Mouse (Mus musculus) megakaryocyte, embryonic 14.5 days (primary cell): Measurements from ENCODE around the gene Srpk1. TPM values are rescaled to one million over a fixed set of nuclear protein-coding genes. Genes with fewer than 3 reads are reported as not detected.

Experiments
- H3K27me3 ChIP-seq: replicated peaks from 2 replicates; pipeline ENCODE3; 2012; ENCODE audit warnings: inconsistent platforms
- H3K36me3 ChIP-seq: replicated peaks from 2 replicates; pipeline ENCODE3; 2012; ENCODE audit warnings: low read length, inconsistent platforms, mixed read lengths
- H3K4me1 ChIP-seq: 2 replicates; pipeline ENCODE4 v1.6.1; 2012; ENCODE audit warnings: inconsistent platforms
- H3K4me3 ChIP-seq: replicated peaks from 2 replicates; pipeline ENCODE3; 2012; ENCODE audit warnings: moderate library complexity, mild to moderate bottlenecking, inconsistent platforms
- H3K9me3 ChIP-seq: 2 replicates; pipeline ENCODE4 v1.6.1; 2012; ENCODE audit warnings: inconsistent platforms
- FLI1 ChIP-seq: IDR thresholded peaks from 2 replicates; pipeline ENCODE4 v1.6.1; 2012; ENCODE audit warnings: low read length, inconsistent platforms, mixed read lengths
- GATA1 ChIP-seq: IDR thresholded peaks from 3 replicates; pipeline ENCODE4 v1.6.1; 2012; ENCODE audit warnings: mixed read lengths, low read length, inconsistent platforms, borderline replicate concordance
- polyA plus RNA-seq: library from polyadenylated mRNA; stranded (reverse); fragments of >175 nt; gene quantifications from 2 replicates; pipeline ENCODE4 v1.2.3, GENCODE M21; 2012; ENCODE audit warnings: low replicate concordance; ENCODE audit not compliant: insufficient read depth

Srpk1 gene
- polyA plus RNA-seq, 1 experiment: 32.1 TPM

DNA sequence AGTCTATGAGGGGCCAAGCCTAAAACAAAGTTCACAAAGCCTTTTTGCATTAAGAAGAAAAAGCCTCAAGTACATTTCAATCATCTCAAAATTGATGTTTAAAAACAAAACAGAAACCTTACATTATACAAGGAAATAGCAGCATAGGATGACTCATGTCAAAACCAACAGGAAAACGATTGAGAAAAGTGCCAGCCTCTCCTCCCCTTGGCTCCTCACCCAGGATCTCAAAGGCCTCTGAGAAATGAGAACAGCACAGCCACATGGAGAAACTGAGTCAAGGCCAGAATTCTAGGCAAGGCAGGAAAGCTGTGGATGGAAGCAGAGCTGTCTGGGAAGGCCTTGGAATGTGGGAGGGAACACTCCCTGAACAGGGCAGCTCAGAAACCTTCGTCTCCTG, 33.9 kb downstream of the Srpk1 start:
- TF ChIP-seq FLI1 (no peak), GATA1 (no peak)
- H3K4me1 ChIP-seq: peaks cover 22% of the 10 kb centered on the region
- no peaks in the 10 kb centered on the region for H3K9me3 ChIP-seq
- H3K36me3 ChIP-seq: peaks cover 65% of the 10 kb centered on the region
- peaks cover under 1% of the 10 kb centered on the region for H3K27me3 ChIP-seq
- no peak overlapping the region for H3K4me3 ChIP-seq

DNA sequence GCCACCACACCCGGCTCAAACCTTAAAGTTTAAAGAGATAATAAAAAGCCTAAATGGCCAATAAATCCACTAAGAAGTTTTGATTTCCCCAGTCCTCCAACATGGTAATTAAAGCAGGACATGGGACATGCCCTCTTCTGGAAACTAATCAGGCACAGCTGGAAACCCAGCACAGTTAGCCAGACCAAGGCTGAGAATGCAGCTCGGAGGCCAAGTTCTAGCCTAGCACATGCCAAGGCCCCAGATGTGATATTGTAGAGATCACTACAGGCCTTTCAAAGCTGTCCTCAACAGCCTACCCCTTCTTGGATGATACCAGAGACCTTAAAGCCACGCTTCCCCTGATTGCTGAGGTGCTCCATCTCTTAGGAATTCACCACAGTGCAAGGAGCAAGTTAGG, 36.0 kb downstream of the Srpk1 start:
- peaks cover 2% of the 10 kb centered on the region for H3K27me3 ChIP-seq
- H3K4me1 ChIP-seq: peaks cover 13% of the 10 kb centered on the region
- no peaks in the 10 kb centered on the region for H3K9me3 ChIP-seq
- TF ChIP-seq GATA1 (no peak), FLI1 (no peak)
- H3K36me3 ChIP-seq: peaks cover 44% of the 10 kb centered on the region
- no peak overlapping the region for H3K4me3 ChIP-seq

DNA sequence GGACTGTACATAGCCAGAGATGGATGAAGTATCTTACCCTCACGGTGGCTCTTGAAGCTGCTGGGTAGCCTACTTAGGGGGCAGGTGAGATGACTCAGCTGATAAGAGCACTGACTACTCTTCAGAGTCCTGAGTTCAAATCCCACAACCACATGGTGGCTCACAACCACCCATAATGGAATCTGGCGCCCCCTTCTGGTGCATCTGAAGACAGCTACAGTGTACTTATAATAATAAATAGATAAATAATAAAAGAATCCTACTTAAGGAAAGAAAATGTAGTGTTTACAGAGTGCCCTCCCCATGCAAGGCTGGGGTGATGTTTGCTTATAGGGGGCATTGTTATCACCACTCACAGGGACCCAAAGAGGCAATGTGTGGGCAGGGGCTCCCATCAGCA, 41.5 kb downstream of the Srpk1 start:
- H3K36me3 ChIP-seq: no peaks in the 10 kb centered on the region
- TF ChIP-seq FLI1: no peak
- no peak for TF ChIP-seq GATA1
- H3K4me3 ChIP-seq: no peak overlapping the region
- H3K4me1 ChIP-seq: peaks cover 7% of the 10 kb centered on the region
- no peaks in the 10 kb centered on the region for H3K9me3 ChIP-seq
- peaks cover 23% of the 10 kb centered on the region for H3K27me3 ChIP-seq

DNA sequence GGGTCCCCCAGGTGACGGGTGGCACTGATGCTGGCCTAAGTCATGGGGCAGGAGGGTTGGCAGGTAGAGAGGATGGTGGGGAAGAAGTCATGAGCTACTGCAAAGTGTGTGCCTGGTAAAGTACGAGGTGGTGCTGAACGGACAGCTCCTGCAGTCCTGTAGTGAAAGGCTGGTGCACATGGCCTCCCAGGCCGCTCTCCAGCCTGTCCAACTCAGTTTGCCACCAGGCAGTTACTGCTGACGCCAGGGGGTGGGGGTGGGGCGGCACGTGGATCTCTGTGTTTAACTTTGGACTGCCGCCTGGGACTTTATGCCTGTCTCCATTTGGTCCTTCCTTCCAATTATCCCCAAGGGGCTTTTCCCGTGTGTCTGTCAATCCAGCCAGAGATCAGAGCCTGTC, 42.1 kb downstream of the Srpk1 start:
- Histone ChIP-seq H3K4me3 (peak overlapping the region; percentile 21), H3K36me3 (no peaks in the 10 kb centered on the region), H3K27me3 (peaks cover 30% of the 10 kb centered on the region), H3K4me1 (peaks cover 13% of the 10 kb centered on the region), H3K9me3 (no peaks in the 10 kb centered on the region)
- TF ChIP-seq GATA1: no peak
- TF ChIP-seq FLI1: no peak

DNA sequence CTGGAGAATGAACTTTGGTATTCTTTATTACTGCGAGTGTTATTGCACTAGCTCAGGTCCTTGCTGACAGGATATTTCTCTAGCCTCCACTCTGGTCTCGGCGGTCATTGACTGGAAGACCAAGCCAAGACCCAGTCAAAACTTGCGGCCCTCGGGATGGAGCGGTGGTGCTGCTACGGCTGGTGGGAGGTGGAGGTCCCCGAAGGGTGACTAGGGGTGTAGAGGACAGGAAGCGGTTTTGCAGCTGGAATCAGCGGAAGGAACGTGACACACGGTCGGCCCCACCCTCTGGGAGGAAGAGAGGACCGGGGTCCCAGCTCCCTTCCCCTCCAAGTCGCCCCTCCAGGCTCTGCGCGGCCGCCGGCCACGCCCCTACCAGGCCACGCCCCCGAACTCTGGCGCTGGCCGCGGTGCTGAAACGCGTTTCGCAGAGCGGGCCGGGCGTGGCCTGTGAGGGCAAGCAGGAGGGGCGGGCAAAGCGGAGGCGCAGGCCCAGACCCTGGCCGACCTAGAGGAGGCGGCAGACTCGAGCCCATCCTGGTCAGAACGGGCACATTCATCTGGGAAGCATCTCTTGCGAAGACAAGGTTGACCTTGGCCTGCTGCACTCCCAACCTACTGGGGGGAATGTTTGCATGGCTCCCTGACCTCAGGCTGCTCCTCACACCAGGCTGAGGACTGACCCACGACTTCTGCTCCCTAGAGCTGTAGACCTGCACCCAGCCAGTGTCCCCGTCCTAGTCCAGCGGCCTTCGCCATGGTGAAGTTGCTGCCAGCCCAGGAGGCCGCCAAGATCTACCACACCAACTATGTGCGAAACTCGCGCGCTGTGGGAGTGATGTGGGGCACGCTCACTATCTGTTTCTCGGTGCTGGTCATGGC, 47.0 kb downstream of the Srpk1 start, which contains the start of gene Lhfpl5:
Gene Lhfpl5 (plus strand): TSS at position 398 of the 882 bp plus-strand sequence.
- Histone ChIP-seq H3K36me3 (no peaks in the 10 kb centered on the region), H3K9me3 (no peaks in the 10 kb centered on the region), H3K27me3 (peaks cover 45% of the 10 kb centered on the region), H3K4me3 (peak within 1 kb of the TSS; percentile 62), H3K4me1 (peaks cover 10% of the 10 kb centered on the region)
- TF ChIP-seq GATA1: no peak

DNA sequence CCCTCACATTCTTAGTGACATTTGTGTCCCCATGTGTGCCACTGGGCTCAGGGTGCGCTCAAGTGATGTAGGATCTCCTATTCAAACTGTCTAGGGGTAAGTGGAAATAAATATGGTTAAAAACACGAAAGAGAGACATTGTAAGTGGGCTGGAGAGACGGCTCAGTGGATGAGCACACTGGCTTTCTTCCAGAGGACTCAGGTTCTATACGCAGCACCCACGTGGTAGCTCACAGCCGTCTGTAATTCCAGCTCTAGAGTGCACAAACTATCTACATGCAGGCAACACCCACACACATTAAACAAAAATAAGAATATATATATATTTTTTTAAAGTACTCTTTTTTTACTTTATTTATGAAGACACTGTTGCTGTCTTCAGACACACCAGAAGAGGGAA, 49.6 kb downstream of the Srpk1 start:
- Histone ChIP-seq H3K4me3 (no peak overlapping the region), H3K36me3 (no peaks in the 10 kb centered on the region), H3K27me3 (peaks cover 38% of the 10 kb centered on the region), H3K4me1 (peaks cover 10% of the 10 kb centered on the region), H3K9me3 (no peaks in the 10 kb centered on the region)
- TF ChIP-seq GATA1: no peak
- TF ChIP-seq FLI1: no peak

DNA sequence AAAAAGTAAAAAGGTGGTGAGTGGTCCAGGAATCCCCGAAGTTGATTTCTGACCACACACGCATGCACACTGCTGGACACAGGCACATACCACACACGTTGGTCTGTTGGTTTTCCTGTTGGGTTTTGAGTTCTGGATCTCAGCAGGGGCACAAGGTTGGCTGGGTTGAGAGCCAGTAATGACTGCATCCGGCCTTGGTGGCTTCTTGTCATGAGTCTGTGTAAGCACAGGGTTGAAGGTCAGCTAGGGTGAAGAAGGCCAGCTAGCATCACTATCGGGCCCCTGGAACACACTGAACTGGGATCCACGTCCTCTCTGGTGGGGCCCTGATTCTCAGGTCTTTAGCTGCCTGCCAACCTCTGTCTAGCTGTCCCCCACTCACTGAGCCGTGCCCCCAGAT, 50.0 kb downstream of the Srpk1 start:
- Histone ChIP-seq H3K27me3 (peaks cover 35% of the 10 kb centered on the region), H3K4me3 (no peak overlapping the region), H3K4me1 (peaks cover 10% of the 10 kb centered on the region), H3K36me3 (no peaks in the 10 kb centered on the region), H3K9me3 (no peaks in the 10 kb centered on the region)
- TF ChIP-seq FLI1: no peak
- TF ChIP-seq GATA1: no peak

DNA sequence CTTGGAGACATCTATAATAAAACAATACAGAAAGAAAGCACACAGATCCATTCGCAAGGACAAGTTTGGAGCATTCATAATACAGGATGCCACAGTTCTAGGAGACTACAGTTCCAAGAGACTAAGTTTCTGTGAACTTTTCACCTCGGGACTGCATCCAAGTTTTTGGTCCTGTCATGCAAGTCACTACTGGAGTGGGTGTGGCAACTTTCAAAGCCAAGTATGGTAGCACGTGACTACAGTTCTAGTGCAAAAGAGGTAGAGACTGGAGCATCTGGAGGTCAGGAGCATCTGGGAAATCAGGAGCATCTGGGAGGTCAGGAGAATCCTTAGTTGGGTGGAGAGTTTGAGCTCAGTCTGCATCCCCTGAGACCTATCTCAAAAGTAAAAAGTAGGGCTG, 50.6 kb downstream of the Srpk1 start:
- Histone ChIP-seq H3K4me1 (peaks cover 10% of the 10 kb centered on the region), H3K36me3 (no peaks in the 10 kb centered on the region), H3K4me3 (no peak overlapping the region), H3K27me3 (peaks cover 33% of the 10 kb centered on the region), H3K9me3 (no peaks in the 10 kb centered on the region)
- TF ChIP-seq GATA1 (no peak), FLI1 (no peak)

DNA sequence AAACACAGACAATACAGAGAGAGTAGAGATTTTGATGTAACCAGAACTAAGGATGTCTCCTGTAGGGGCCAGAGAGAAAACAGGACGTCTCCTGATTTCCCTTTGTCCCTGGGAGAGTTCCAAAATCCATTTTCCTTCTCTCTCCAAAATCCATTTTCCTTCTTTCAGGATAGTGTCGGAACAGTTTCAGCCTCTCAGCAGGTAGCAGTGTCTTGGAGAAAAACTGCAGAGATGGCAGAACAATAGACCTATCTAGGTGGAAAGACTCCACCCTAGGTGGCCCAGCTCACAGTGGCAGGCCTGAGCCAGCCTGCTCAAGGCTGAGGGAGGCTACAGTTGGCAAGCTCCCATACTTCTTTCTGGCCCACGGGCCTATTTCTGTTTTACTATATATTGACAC, 55.0 kb downstream of the Srpk1 start:
- peaks cover 11% of the 10 kb centered on the region for H3K27me3 ChIP-seq
- H3K9me3 ChIP-seq: no peaks in the 10 kb centered on the region
- H3K4me1 ChIP-seq: peaks cover 4% of the 10 kb centered on the region; the same call in 1 of the 2 replicates
- no peaks in the 10 kb centered on the region for H3K36me3 ChIP-seq
- no peak for TF ChIP-seq FLI1
- TF ChIP-seq GATA1: no peak
- H3K4me3 ChIP-seq: no peak overlapping the region

DNA sequence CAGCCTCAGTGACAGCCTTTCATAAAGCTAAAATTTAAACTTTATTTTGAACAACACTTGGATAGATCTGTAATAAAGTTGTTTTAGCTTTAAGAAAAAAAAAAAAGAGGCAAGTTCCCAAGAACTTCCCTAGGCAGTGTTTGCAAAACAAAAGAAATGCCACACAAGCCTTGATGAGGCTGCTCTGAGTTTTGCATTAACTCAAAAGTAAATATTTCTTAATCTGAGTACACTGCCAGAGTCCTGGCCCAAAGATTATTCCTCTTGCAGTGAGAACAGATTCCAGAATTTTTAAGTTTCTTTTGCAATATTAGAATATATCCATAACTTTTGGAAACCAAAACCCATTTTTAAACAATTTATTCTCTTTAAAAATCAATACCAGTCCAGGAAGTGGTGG, 57.3 kb downstream of the Srpk1 start:
- Histone ChIP-seq H3K36me3 (no peaks in the 10 kb centered on the region), H3K9me3 (no peaks in the 10 kb centered on the region), H3K4me1 (peaks cover 4% of the 10 kb centered on the region; the same call in 1 of the 2 replicates), H3K4me3 (no peak overlapping the region), H3K27me3 (peaks cover 23% of the 10 kb centered on the region)
- TF ChIP-seq GATA1: no peak
- TF ChIP-seq FLI1: no peak

DNA sequence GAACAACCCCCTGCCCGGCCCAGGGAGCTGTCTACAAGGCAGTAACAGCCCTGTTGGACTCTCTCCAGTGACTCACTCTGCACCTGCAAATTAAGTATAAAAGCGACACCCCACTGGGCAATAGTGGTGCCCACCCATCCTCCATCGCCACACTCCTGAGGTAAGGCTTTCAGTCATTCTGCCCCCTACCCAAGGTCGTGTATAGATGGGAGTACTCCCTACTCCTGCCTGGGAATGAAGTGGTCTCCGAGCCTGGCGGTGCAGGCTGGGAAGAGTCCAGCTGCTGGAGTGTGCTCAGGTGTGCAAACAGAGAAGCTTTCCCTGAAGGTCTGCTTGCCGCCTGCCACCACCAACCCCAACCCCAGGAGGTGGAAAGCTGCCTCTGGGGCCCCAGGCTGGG, 60.9 kb downstream of the Srpk1 start:
- Histone ChIP-seq H3K36me3 (no peaks in the 10 kb centered on the region), H3K9me3 (no peaks in the 10 kb centered on the region), H3K4me1 (peaks cover 14% of the 10 kb centered on the region), H3K27me3 (peaks cover 46% of the 10 kb centered on the region), H3K4me3 (no peak overlapping the region)
- no peak for TF ChIP-seq GATA1
- no peak for TF ChIP-seq FLI1
